Mouse (Mus musculus) cortical plate, adult 2 months (tissue): Measurements from ENCODE around the gene Myo5a.

ENCODE experiments used
- CTCF ChIP-seq: fragments of 200-500 bp; IDR thresholded peaks from 2 replicates; pipeline ENCODE4 v1.5.1; 2011; ENCODE audit warnings: mild to moderate bottlenecking, control low read depth, low read length; ENCODE audit not compliant: insufficient read depth; ENCODE audit errors: extremely low read depth
- POLR2A ChIP-seq: fragments of 200-500 bp; IDR thresholded peaks from 2 replicates; pipeline ENCODE4 v1.6.1; 2011; ENCODE audit warnings: mild to moderate bottlenecking, low read length, control low read depth; ENCODE audit not compliant: insufficient read depth; ENCODE audit errors: extremely low read depth

- no peak for TF ChIP-seq CTCF
- TF ChIP-seq POLR2A, result no peak
Observed at GRCm38 (mm10) chr9:75146911-75147310, 76.1 kb downstream of the Myo5a start.
